Mouse (Mus musculus): ENCODE data around the gene Tmem253. TPM values are rescaled to one million over a fixed set of nuclear protein-coding genes. Genes with fewer than 3 reads are reported as not detected.

Gene Tmem253
- total RNA-seq, 2 experiments from 2014 or later, result 1.3 to 1.5 TPM

- intact Hi-C loops (cut with DNase I), result no loop called here
- no peak for DNase-seq
Measured at GRCm38 (mm10) chr14:52006241-52006640, 9.2 kb upstream of the Tmem253 start.

DNA sequence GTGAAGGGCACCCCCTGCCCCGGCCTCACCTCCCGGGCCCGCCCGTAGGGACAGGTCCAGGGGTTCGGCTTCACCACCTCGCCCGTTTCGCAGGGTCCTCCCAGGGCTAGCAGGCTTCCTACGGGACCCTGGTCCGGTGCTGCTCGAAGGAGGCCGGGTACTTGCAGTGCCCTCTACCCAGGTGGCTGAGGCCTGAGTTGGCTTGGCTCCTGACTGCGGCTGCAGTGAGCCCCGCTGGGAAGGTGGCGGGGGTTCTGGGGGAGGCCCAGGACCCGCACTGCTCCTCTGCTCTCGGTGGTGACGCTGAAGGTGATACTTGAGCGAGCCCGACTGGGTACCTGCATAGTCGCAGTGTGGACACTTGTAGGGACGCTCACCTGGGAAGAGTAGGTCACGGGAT, 8.7 kb upstream of the Tmem253 start:
- no peak for DNase-seq
- intact Hi-C loops (cut with DNase I), result no loop called here

- intact Hi-C loops (cut with DNase I), result loop anchor here (2.0 kb wide), 1 partner anchor 108 kb away; no protein-coding TSS in a partner anchor
- peak; percentile 77 to 89 for DNase-seq
Measured at GRCm38 (mm10) chr14:52008321-52009203, 6.9 kb upstream of the Tmem253 start.

DNA sequence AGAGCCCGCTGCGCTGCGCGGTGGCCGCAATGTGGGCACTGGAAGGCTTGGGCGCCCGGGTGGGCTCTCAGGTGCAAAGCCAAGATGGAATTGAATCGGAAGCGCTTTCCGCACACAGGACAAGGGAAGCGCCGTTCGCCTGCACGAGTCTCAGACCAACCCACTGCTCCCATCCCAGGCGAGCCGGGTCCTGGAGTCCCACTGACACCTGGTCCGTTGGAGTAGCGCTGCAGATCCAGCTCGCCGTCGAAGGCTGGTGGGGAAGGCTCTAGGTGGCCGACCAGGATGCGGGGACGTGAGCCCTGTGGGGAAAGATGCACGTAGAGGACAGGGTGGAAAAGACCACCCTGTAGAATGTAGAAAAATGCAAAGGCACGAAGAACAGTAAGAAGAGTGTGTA, 6.1 kb upstream of the Tmem253 start:
- intact Hi-C loops (cut with DNase I), result loop anchor here (2.0 kb wide), 1 partner anchor 109 kb away; no protein-coding TSS in a partner anchor
- no peak for DNase-seq

GRCm38 (mm10) chr14:52009841-52010240, 5.6 kb upstream of the Tmem253 start:
- DNase-seq, result no peak
- intact Hi-C loops (cut with DNase I), result loop anchor here (2.0 kb wide), 1 partner anchor 109 kb away; no protein-coding TSS in a partner anchor

DNA sequence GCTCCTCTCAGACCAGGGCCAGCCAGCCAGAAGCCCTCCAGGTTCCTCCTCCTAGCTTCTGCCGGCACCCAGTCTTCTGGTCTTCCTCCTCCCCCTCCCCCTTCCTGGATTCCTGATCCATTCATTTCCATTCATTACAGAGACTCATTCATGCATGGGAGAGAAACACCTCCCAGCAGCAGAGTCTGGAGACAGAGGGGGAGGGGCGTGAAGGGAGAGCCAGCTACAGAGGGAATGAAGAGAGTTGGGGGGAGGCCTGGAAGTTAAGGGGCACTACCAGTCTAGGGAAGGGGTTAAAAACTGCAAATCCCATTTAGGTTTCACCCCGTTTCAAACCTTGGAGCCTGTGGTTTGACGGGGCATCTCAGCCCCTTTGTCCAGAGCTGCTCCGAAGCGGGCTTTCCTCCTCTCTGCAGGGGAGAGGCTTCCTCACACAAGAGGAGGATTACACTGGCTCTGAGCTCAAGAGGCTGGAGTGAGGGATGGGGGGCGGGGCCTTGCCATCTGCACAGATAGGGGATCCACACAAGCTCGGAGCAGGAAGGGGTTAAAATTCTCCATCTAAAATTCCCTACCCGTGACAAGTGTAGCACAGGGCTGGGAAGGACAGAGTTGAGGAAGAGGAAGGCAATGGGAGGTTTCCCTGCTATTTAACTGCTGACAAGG, 4.9 kb upstream of the Tmem253 start:
- intact Hi-C loops (cut with DNase I), result no loop called here
- no peak for DNase-seq

- intact Hi-C loops (cut with DNase I), result no loop called here
- DNase-seq, result no peak
Measured at GRCm38 (mm10) chr14:52011683-52012082, 3.8 kb upstream of the Tmem253 start.

GRCm38 (mm10) chr14:52012085-52012484, 3.4 kb upstream of the Tmem253 start:
- DNase-seq, result no peak
- intact Hi-C loops (cut with DNase I), result no loop called here

GRCm38 (mm10) chr14:52012553-52012952, 2.9 kb upstream of the Tmem253 start:
- intact Hi-C loops (cut with DNase I), result no loop called here
- no peak for DNase-seq

GRCm38 (mm10) chr14:52013021-52013610, 2.3 kb upstream of the Tmem253 start:
- intact Hi-C loops (cut with DNase I), result no loop called here
- DNase-seq, result no peak

DNA sequence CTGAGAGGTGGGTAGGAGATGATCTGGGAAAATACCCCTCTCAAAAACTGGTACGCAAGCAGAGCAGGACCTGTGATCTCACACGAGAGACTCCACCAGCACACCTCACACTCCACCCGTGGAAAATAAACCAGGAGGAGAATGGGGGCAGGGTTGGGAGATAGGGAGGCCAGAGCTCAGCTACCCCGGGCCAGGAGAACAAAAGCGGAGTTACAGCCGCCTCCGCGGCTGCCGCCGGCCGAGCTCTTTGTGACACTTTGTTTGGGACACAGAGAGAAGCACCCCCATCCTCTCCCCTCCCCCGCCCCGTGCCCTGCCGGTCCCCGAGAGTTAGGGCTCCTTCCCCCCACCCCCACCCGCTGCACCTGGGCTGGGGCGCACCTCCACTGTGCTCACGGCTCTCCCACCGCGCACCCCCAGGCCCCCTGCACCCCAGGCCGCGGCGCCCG, 1.7 kb upstream of the Tmem253 start:
- intact Hi-C loops (cut with DNase I), result no loop called here
- no peak for DNase-seq

DNA sequence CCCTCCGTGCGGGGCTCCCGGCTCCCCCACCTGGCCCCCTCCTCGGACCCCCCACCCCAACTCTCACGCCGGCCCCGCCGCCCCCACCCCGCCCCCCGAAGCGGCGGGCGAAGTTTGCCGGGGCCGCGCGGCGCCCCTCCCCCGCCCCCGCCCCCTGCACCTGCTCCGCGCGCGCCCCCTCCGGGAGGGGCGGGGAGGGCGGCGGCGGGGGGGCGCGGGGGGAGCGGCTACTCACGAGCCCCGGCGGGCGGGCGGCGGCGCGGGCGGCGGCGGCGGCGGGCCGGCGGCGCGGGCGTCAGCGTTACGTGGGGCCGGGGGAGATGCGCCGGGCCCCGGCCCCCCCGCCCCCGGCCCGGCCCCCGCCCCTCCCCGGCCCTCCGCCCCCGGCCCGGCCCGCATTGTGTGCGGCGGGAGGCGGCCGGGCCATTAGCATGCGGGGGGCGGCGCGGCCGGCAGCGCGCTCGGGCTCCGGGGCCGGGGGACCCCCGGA, 1.1 kb upstream of the Tmem253 start:
- DNase-seq, result no peak
- intact Hi-C loops (cut with DNase I), result no loop called here

DNA sequence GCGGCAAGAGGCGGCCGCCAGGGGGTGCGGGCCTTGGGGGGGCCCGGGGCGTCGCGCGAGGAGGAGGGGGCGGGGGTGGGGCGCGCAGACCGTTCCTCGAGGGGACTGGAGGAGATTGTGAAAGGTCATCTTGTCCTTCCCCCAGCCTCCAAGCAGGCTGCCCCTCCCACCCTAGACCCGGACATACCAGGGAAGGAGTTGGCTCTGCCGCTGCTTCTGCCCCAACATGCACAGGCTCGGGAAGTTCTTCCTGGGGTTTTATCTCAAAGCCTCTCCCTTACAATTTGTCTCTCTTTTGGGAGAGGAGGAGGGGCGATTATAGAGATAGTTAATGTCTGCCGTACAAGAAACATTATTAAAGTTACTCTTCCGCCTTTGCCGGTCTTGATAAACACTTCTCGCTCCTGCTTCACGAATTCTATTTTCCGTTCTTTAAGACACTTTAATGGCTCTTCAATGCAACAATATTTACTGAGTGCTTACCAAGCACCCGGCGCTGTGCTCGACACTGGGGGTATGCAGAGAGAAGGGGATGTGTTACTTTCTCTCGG, 622 bp upstream of the Tmem253 start:
- intact Hi-C loops (cut with DNase I), result no loop called here

GRCm38 (mm10) chr14:52016625-52017405, 1.4 kb downstream of the Tmem253 start:
- intact Hi-C loops (cut with DNase I), result no loop called here
- DNase-seq, result no peak

More for the DNA sequence above, 622 bp upstream of the Tmem253 start:
- no peak for DNase-seq

DNA sequence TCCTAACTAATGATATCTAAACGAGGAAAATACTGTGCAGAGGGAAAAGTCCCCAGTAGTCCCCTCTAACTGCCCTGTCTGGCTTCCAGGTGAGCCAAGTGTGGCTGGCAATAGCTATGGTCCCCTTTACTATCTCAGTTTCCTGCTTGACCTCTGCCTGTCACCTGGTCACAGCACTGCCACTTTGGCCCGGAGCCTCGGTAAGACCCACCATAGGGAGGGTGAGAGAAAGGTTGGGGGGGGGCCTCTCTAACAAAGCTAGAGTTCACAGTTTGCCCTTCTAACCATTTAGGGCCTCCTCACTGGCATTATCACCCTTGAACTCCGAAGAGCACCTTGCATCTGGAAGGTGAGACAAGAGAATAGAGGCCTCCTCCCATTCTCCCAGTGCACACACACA, 2.2 kb downstream of the Tmem253 start:
- no peak for DNase-seq
- intact Hi-C loops (cut with DNase I), result no loop called here

DNA sequence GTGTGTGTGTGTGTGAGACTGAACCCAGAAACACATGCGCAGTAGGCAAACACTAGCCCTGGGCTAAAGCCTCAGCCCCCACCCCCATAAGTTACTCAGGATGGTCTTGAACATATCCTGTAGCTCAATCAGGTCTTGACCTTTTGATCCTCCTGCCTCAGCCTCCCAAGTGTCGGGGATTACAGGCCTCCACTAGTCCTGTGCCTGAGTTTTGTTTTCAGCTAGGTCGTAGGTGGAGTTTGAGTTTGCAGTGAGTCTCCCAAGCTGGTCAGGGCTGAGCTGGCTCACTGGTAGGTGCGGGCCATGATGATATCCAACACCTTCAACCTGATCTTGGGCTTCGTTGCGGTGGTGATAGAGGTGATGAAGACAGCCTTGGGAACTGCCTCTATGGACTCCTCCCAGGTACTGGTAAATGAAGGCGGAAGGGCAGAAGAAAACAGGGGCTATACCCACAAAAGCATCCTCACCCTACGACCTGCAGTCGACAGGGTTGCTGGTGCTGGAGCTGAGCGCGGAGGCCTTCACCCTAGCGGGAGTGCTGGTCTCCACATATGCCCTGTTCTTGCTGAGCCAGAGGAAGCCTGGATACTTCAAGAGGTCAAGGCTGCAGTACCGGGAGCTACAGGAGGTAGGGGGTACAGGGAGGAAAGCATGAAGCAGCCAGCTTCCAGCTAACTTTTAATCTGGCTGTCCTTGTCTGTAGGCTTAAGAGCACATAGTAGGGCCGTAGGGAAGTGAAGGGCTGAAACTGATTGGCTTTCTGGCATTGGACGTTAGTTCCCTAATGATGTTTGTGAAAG, 3.0 kb downstream of the Tmem253 start:
- intact Hi-C loops (cut with DNase I), result no loop called here
- no peak for DNase-seq

GRCm38 (mm10) chr14:52019051-52019589, 3.7 kb downstream of the Tmem253 start:
- DNase-seq, result no peak
- intact Hi-C loops (cut with DNase I), result no loop called here

DNA sequence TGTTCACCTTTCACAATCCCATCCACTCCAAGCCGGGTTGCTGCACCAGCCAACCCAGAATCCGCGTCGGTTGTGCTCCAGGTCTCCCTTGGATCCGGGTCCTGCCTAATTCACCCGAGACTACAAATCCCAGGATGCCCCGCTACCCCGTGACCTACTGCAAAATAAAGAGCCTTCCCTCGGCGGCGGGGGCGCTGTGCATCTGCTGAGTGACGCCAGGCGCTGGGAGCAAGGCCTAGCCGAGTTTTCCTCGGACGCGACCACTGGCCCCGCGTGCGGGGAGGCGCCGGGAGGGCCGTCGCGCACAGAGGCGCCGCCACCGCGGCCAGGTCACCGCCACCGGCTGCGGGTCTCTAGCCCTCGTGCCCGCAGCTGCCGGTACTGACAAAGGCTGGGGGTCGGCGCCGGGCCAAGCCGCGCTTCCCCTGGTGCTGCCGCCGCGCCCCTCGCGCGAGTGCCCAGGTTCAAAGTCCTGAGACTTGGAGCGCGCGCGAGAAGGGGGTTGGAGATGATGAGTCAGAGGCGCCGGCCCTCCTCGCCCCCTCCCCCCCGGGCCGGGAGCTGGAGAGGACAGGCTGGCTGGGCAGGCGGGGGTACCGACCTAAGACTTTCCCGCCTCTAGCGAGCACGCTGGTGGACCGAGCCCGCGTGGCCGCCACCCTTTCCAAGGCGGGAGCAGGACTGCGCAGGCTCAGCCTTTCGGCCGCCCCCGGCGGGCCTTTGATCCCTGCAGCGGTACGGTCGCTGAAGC, 4.3 kb downstream of the Tmem253 start:
- intact Hi-C loops (cut with DNase I), result no loop called here
- DNase-seq, result peak; percentile 96 to 97
